Mouse (Mus musculus) hindbrain, embryonic 11.5 days (tissue): ENCODE measurements at regions not wholly inside any gene's neighbourhood (a gene's known extent, or its start where the extent isn't known, plus 50 kb on each side); places are given as distances from the start of the nearest gene placed in this dataset.

ENCODE experiments used
- ATAC-seq: fragments of 200-750 bp; cut with Nextera tagmentation; 2 replicates; pipeline ENCODE4 v1.8.0; 2017; ENCODE audit warnings: mild to moderate bottlenecking, moderate TSS enrichment, moderate library complexity; ENCODE audit not compliant: low FRiP score
- DNase-seq: peaks from one replicate; pipeline ENCODE4 v3.0.0-alpha.2; 2015; ENCODE audit warnings: low spot score
- H3K27ac ChIP-seq: fragments of 300-500 bp; sonication (generic); 2 replicates; pipeline ENCODE4 v1.5.1; 2014; ENCODE audit warnings: mild to moderate bottlenecking, low read depth, low read length
- H3K27me3 ChIP-seq: fragments of 300-500 bp; sonication (generic); 2 replicates; pipeline ENCODE4 v1.6.1; 2014; ENCODE audit warnings: mild to moderate bottlenecking, low read length, moderate library complexity, mixed read lengths; ENCODE audit not compliant: control insufficient read depth, insufficient read depth
- H3K36me3 ChIP-seq: fragments of 300-500 bp; sonication (generic); 2 replicates; pipeline ENCODE4 v1.6.1; 2014; ENCODE audit warnings: mild to moderate bottlenecking, low read length, moderate library complexity, mixed read lengths; ENCODE audit not compliant: control insufficient read depth, insufficient read depth
- H3K4me1 ChIP-seq: fragments of 300-500 bp; sonication (generic); replicated peaks from 2 replicates; pipeline ENCODE4 v1.6.1; 2014; ENCODE audit warnings: low read length, mixed read lengths; ENCODE audit not compliant: control insufficient read depth, insufficient read depth
- H3K4me2 ChIP-seq: fragments of 300-500 bp; sonication (generic); replicated peaks from 2 replicates; pipeline ENCODE4 v1.6.1; 2014; ENCODE audit warnings: mild to moderate bottlenecking, low read depth, low read length
- H3K4me3 ChIP-seq: fragments of 300-500 bp; sonication (generic); 2 replicates; pipeline ENCODE4 v1.5.1; 2014; ENCODE audit warnings: low read depth, low read length
- H3K9ac ChIP-seq: fragments of 300-500 bp; sonication (generic); 2 replicates; pipeline ENCODE4 v1.6.1; 2014; ENCODE audit warnings: low read depth, low read length
- H3K9me3 ChIP-seq: fragments of 300-500 bp; sonication (generic); 2 replicates; pipeline ENCODE4 v1.6.1; 2016; ENCODE audit warnings: low read length; ENCODE audit not compliant: control insufficient read depth
- WGBS: fragments of 180-500 bp; shearing (Covaris S2); extraction: QIAGEN DNeasy Blood & Tissue Kit; methylation state at CpG from one replicate; pipeline ENCODE4 v1.1.7; 2014; 5-methylcytosine and 5-hydroxymethylcytosine counted together

DNA sequence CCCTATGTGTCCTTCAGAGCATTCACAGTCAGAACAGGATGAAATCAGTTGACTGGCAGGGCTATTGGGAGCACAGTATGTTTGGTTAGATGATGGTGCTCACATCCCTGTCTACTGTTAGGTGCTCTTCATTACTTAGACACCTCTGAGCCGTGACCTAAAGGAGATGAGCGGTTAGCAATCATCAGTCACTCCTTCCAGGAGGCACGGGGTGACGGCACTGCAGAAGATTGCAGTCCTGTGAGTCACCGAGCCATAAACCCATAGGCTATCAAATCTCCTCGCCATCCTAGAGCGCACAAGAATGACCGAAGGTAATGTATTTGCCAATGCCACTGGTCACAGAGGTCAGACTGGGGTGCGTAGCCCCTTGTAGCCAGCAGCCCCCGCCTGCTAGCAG, 176.8 kb upstream of the Arl4c start:
- ATAC-seq: no peak
- H3K4me3 ChIP-seq: no peak overlapping the region
- no peaks in the 10 kb centered on the region for H3K9me3 ChIP-seq
- H3K27ac ChIP-seq: no peak overlapping the region
- H3K9ac ChIP-seq: no peak overlapping the region
- DNase-seq: no peak
- H3K36me3 ChIP-seq: no peaks in the 10 kb centered on the region
- 77% methylated on average over 10 of the region's 10 CpGs for WGBS
- H3K27me3 ChIP-seq: no peaks in the 10 kb centered on the region
- no peak overlapping the region for H3K4me2 ChIP-seq
- no peaks in the 10 kb centered on the region for H3K4me1 ChIP-seq

- Histone ChIP-seq H3K9me3 (no peaks in the 10 kb centered on the region), H3K27ac (no peak overlapping the region), H3K27me3 (no peaks in the 10 kb centered on the region), H3K9ac (no peak overlapping the region), H3K4me3 (no peak overlapping the region), H3K36me3 (no peaks in the 10 kb centered on the region), H3K4me1 (no peaks in the 10 kb centered on the region), H3K4me2 (no peak overlapping the region)
- 82% methylated on average over 5 of the region's 5 CpGs for WGBS
- DNase-seq (no peak), ATAC-seq (no peak)
These were observed 177.3 kb upstream of the Arl4c start for GRCm38 (mm10) chr1:88879367-88879766.

- no peak overlapping the region for H3K27ac ChIP-seq
- ATAC-seq: no peak
- 89% methylated on average over 4 of the region's 4 CpGs for WGBS
These were observed 179.2 kb upstream of the Sh3bp4 start for GRCm38 (mm10) chr1:88891041-88891440.

GRCm38 (mm10) chr1:88902426-88902825, 167.8 kb upstream of the Sh3bp4 start:
- Histone ChIP-seq H3K4me3 (no peak overlapping the region), H3K4me2 (no peak overlapping the region), H3K9ac (no peak overlapping the region), H3K9me3 (no peaks in the 10 kb centered on the region), H3K36me3 (no peaks in the 10 kb centered on the region), H3K27me3 (no peaks in the 10 kb centered on the region), H3K4me1 (no peaks in the 10 kb centered on the region), H3K27ac (no peak overlapping the region)
- 88% methylated on average over 8 of the region's 8 CpGs for WGBS
- DNase-seq: no peak
- ATAC-seq: no peak

More at GRCm38 (mm10) chr1:88891041-88891440, 179.2 kb upstream of the Sh3bp4 start:
- no peaks in the 10 kb centered on the region for H3K27me3 ChIP-seq
- no peak overlapping the region for H3K4me2 ChIP-seq
- H3K36me3 ChIP-seq: no peaks in the 10 kb centered on the region
- no peaks in the 10 kb centered on the region for H3K4me1 ChIP-seq
- H3K4me3 ChIP-seq: no peak overlapping the region
- no peak overlapping the region for H3K9ac ChIP-seq
- H3K9me3 ChIP-seq: no peaks in the 10 kb centered on the region
- DNase-seq: no peak

DNA sequence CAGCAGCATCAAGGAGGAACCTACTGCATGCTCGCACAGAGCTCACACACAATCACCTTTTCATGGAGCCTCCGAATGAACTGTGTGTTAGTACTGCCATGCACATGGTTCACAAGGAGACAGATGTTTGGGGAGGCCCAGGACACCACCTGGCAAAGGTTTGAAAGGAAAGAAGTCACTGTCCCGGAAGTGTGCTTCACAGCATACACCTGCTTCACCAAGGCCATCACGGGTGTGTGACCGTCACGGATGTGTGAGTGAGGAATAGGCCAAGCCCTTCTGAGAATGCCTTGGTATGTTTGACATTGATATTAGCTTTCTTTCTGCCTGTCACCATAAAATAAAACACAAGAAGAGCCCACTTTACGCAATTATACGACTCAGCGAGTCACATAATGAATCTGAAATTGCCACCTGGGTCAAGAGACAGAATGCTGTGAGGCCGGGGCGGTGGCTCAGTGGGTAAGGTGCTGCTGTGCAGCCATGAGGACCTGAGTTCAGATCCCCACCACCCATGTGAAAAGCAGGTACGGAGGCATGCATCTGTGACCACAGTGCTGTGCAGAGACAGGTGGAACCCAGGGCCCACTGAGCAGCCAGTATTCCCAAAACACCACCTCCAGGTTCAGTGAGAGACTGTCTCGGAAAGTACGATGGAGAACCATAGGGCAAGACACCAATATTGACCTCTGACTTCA, 162.3 kb upstream of the Sh3bp4 start:
- Histone ChIP-seq H3K36me3 (no peaks in the 10 kb centered on the region), H3K4me2 (no peak overlapping the region), H3K9ac (no peak overlapping the region), H3K4me3 (no peak overlapping the region), H3K9me3 (no peaks in the 10 kb centered on the region), H3K27ac (no peak overlapping the region), H3K4me1 (no peaks in the 10 kb centered on the region), H3K27me3 (no peaks in the 10 kb centered on the region)
- ATAC-seq (no peak), DNase-seq (no peak)
- WGBS: 87% methylated on average over 14 of the region's 14 CpGs

- H3K4me2 ChIP-seq: no peak overlapping the region
- no peak overlapping the region for H3K9ac ChIP-seq
- no peak for DNase-seq
- 81% methylated on average over 8 of the region's 8 CpGs for WGBS
- H3K27ac ChIP-seq: no peak overlapping the region
- no peaks in the 10 kb centered on the region for H3K27me3 ChIP-seq
- H3K4me1 ChIP-seq: no peaks in the 10 kb centered on the region
- no peaks in the 10 kb centered on the region for H3K36me3 ChIP-seq
- ATAC-seq: no peak
- H3K4me3 ChIP-seq: no peak overlapping the region
- H3K9me3 ChIP-seq: no peaks in the 10 kb centered on the region
These were observed 161.5 kb upstream of the Sh3bp4 start for GRCm38 (mm10) chr1:88908683-88909082.

DNA sequence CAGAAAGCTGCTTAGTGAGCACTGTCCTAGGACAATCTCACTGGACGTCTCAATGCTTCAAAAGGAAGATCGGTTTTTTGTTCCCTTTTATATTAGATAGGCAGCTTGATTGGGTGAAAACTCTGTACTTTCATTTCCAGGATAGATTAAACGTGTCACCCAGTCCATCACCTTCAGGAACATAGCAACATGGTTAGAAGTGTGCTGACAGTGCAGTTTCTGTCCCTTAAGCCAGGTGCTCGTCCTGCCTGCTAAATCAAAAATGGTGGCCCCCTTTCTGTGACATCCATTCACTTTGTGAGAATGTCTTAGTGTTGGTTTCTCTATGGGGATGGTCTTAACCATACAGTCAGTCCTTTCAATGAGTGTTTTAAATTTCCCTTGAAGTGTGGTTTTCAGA, 160.9 kb upstream of the Sh3bp4 start:
- no peak for ATAC-seq
- H3K9me3 ChIP-seq: 0 out of 2 replicates have a peak, but pooled peaks cover 2% of the 10 kb centered on the region
- no peaks in the 10 kb centered on the region for H3K36me3 ChIP-seq
- WGBS: 70% methylated on average over 4 of the region's 4 CpGs
- H3K27ac ChIP-seq: no peak overlapping the region
- no peak overlapping the region for H3K9ac ChIP-seq
- H3K27me3 ChIP-seq: no peaks in the 10 kb centered on the region
- no peak overlapping the region for H3K4me3 ChIP-seq
- DNase-seq: no peak
- H3K4me1 ChIP-seq: no peaks in the 10 kb centered on the region
- no peak overlapping the region for H3K4me2 ChIP-seq

DNA sequence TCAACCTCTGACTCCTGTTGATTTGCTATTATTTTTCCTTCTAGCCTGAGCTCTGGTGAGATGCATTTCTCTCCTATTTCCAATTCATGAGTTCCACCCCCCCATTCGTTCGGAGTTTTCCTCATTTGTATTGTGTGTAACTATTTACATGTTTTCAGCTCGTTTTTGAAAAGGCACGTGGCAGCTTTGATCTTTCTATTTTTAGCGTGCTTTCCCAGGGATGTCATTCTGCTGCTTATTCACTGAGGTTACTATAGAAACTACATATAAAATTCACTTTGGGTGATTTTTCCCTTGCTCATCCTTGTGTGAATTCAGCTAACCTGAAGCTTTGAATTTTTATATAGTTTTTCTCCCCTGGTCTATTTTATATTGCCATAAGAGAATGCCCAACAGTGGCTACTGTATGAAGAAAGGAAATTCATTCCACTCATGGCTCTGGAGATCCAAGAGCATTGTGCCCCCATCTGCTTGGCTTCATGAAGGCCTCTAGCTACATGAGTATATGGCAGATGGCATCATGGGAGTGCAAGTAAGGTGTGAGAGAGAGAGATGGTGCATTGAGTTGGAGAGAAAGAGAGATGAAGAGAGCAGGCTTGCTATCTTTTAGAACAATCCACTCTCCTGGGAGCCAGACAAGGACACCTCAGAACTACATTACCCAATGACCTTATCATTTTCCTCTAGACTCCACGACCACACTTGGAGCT, 160.2 kb upstream of the Sh3bp4 start:
- no peaks in the 10 kb centered on the region for H3K4me1 ChIP-seq
- DNase-seq (no peak), ATAC-seq (no peak)
- no peak overlapping the region for H3K4me3 ChIP-seq
- H3K9me3 ChIP-seq: 0 out of 2 replicates have a peak, but pooled peaks cover 2% of the 10 kb centered on the region
- no peak overlapping the region for H3K9ac ChIP-seq
- H3K27ac ChIP-seq: no peak overlapping the region
- H3K4me2 ChIP-seq: no peak overlapping the region
- 46% methylated on average over 6 of the region's 6 CpGs for WGBS
- no peaks in the 10 kb centered on the region for H3K27me3 ChIP-seq
- no peaks in the 10 kb centered on the region for H3K36me3 ChIP-seq

DNA sequence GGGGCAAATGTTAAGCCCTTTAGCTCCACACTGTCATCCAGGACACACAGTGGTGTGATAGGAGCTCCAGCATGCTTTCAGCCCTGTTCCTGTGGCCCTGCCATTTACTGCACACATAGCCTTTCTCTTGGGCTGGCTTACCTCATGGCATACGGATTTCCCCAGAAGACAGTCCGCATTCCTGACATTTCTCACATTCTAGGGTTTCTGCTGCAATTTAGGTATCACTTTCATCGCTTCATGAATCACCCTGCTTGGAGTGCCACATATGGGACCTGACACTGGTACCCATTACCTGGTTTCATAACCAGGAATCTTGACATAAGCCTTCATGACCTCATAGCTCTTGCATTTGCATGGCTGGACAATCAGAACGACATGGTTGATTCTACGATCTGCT, 158.5 kb upstream of the Sh3bp4 start:
- DNase-seq (no peak), ATAC-seq (no peak)
- H3K4me1 ChIP-seq: no peaks in the 10 kb centered on the region
- H3K36me3 ChIP-seq: no peaks in the 10 kb centered on the region
- no peak overlapping the region for H3K4me3 ChIP-seq
- 0 out of 2 replicates have a peak, but pooled peaks cover 2% of the 10 kb centered on the region for H3K9me3 ChIP-seq
- no peaks in the 10 kb centered on the region for H3K27me3 ChIP-seq
- no peak overlapping the region for H3K27ac ChIP-seq
- no peak overlapping the region for H3K4me2 ChIP-seq
- 83% methylated on average over 5 of the region's 5 CpGs for WGBS
- no peak overlapping the region for H3K9ac ChIP-seq
